Mouse (Mus musculus) urinary bladder, postnatal 36 days (tissue): ENCODE data around the gene Olfr166.
"Not testable (repeated sequence)": the region's sequence is repeated elsewhere in the genome, so short reads cannot be mapped to it uniquely, and the experiment has no call there.

Source experiments
- DNase-seq, 2 experiments: peaks; one replicate each; pipeline ENCODE4 v3.0.0; 2022; ENCODE audit warnings: low spot score in 2 of 2, mixed read lengths in 1 of 2

Gene Olfr166

GRCm38 (mm10) chr16:19483394-19483793 is at the start of gene Olfr166:
TSS of gene Olfr166 (plus strand) at chr16:19483694.
- no peak for DNase-seq

- DNase-seq = not testable (repeated sequence)
These were observed 24.8 kb upstream of the Olfr166 start for GRCm38 (mm10) chr16:19458741-19459140.

GRCm38 (mm10) chr16:19464365-19464764 is 19.1 kb upstream of the Olfr166 start:
- no peak for DNase-seq

- no peak for DNase-seq
These were observed 38.7 kb downstream of the Olfr166 start, which contains the start of gene Olfr167 for GRCm38 (mm10) chr16:19522166-19522565. TSS of gene Olfr167 (minus strand) at chr16:19522266.

- no peak for DNase-seq
These were observed 52.0 kb downstream of the Olfr166 start, which contains the start of gene Olfr168 for GRCm38 (mm10) chr16:19535455-19535854. TSS of gene Olfr168 (minus strand) at chr16:19535555.
